Mouse (Mus musculus) stomach, embryonic 16.5 days (tissue): ENCODE results near the gene Ggn. TPM values are rescaled to one million over a fixed set of nuclear protein-coding genes. Genes with fewer than 3 reads are reported as not detected.

Experiments
- ATAC-seq: fragments of 200-750 bp; cut with Nextera tagmentation; 2 replicates; pipeline ENCODE4 v1.8.0; 2017; ENCODE audit warnings: moderate number of reproducible peaks, moderate TSS enrichment; ENCODE audit not compliant: insufficient read depth, low FRiP score
- H3K27ac ChIP-seq: fragments of 300-500 bp; sonication (generic); 2 replicates; pipeline ENCODE4 v1.5.1; 2014; ENCODE audit warnings: low read length
- H3K27me3 ChIP-seq: fragments of 300-500 bp; sonication (generic); 2 replicates; pipeline ENCODE4 v1.6.1; 2014; ENCODE audit warnings: low read length, control low read depth, mixed read lengths; ENCODE audit not compliant: control insufficient read depth, insufficient read depth
- H3K36me3 ChIP-seq: fragments of 300-500 bp; sonication (generic); 2 replicates; pipeline ENCODE4 v1.6.1; 2014; ENCODE audit warnings: low read length; ENCODE audit not compliant: control insufficient read depth, insufficient read depth
- H3K4me1 ChIP-seq: fragments of 300-500 bp; sonication (generic); 2 replicates; pipeline ENCODE4 v1.6.1; 2014; ENCODE audit warnings: low read length, control low read depth, mixed read lengths; ENCODE audit not compliant: control insufficient read depth, insufficient read depth
- H3K4me2 ChIP-seq: fragments of 300-500 bp; sonication (generic); 2 replicates; pipeline ENCODE4 v1.6.1; 2014; ENCODE audit warnings: low read depth, low read length, mixed read lengths
- H3K4me3 ChIP-seq: fragments of 300-500 bp; sonication (generic); replicated peaks from 2 replicates; pipeline ENCODE4 v1.5.1; 2014; ENCODE audit warnings: mild to moderate bottlenecking, low read length
- H3K9ac ChIP-seq: fragments of 300-500 bp; sonication (generic); 2 replicates; pipeline ENCODE4 v1.6.1; 2014; ENCODE audit warnings: low read length
- H3K9me3 ChIP-seq: fragments of 300-500 bp; sonication (generic); replicated peaks from 2 replicates; pipeline ENCODE4 v1.6.1; 2016; ENCODE audit warnings: low read length, control low read depth; ENCODE audit not compliant: control insufficient read depth
- WGBS: fragments of 180-500 bp; shearing (Covaris S2); extraction: QIAGEN DNeasy Blood & Tissue Kit; methylation state at CpG from one replicate; pipeline ENCODE4 v1.1.7; 2014; 5-methylcytosine and 5-hydroxymethylcytosine counted together
- polyA plus RNA-seq: library from polyadenylated mRNA; unstranded; fragments of >200 nt; fragmentation: Nextera tagmentation; extraction: Ambion mirVana; gene quantifications from 2 replicates; pipeline ENCODE4 v1.2.1, GENCODE M21; 2015

The Ggn gene
- 0.51 and 0.56 TPM in 2 replicates for polyA plus RNA-seq

GRCm38 (mm10) chr7:29170066-29170754 lies at the start of gene Ggn, which contains the start of gene Spred3:
TSS of gene Ggn (plus strand) at chr7:29170210.
TSS of gene Spred3 (minus strand) at chr7:29170411.
- under 1% methylated on average over 30 of the region's 30 CpGs for WGBS
- peak; percentile 68 for ATAC-seq
- H3K27me3 ChIP-seq = peaks cover 27% of the 10 kb centered on the region

GRCm38 (mm10) chr7:29122821-29123220 lies 47.2 kb upstream of the Ggn start:
- Histone ChIP-seq H3K4me1 (peaks cover 8% of the 10 kb centered on the region), H3K9ac (no peak overlapping the region), H3K36me3 (no peaks in the 10 kb centered on the region), H3K27ac (no peak overlapping the region), H3K4me2 (no peak overlapping the region), H3K9me3 (no peaks in the 10 kb centered on the region), H3K27me3 (no peaks in the 10 kb centered on the region), H3K4me3 (no peak overlapping the region)
- 84% methylated on average over 9 of the region's 9 CpGs for WGBS
- ATAC-seq = no peak

More at GRCm38 (mm10) chr7:29170066-29170754, at the start of gene Ggn, which contains the start of gene Spred3:
- peak within 1 kb of the TSS; percentile 67 for H3K4me3 ChIP-seq
- peaks cover 23% of the 10 kb centered on the region for H3K36me3 ChIP-seq
- H3K9ac ChIP-seq = peak within 1 kb of the TSS; percentile 76
- H3K9me3 ChIP-seq = no peaks in the 10 kb centered on the region
- peaks cover 22% of the 10 kb centered on the region for H3K4me1 ChIP-seq
- H3K27ac ChIP-seq = peak within 1 kb of the TSS; percentile 87
- H3K4me2 ChIP-seq = peak within 1 kb of the TSS; percentile 96

DNA sequence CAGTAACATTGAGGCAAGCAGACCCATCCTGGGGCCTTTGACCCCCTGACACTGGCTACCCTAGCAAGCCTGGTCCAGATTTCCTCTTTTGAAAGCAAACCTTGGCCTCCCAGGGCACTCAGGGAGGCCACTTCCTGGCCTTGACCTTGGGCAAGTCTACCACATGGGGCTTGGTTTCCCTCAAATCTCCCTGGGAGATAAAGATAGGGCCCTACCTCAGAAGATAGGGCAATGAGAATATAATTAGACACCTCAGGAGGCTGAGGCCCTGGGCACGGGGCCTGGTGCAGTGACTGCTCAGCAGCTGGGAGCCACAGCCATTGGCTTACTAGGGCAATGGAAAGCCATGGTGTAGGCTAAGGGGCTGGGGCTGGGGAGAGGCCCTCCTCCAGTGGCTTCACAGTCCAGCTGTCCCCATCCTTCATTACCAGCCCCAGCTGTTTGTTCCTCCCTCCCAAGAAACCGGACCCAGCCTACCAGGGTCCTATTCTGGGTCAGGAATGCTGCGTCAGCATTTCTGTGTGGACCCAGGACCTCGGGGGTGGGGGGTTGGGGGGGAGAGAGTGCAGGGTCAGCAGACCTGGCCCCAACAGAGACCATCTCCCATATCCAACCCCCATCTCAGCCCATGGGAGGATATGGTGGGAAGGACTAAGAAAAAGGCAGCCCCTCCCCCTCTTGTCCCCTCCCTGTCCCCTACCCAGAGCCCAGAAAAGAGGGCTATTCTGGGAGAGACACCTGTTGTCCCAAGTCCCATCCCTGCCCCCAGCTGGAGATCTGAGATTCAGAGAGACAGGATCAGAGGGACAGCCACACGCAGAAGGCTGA lies 46.3 kb upstream of the Ggn start:
- H3K9me3 ChIP-seq = no peaks in the 10 kb centered on the region
- no peak for ATAC-seq
- H3K4me3 ChIP-seq = no peak overlapping the region
- no peak overlapping the region for H3K4me2 ChIP-seq
- H3K9ac ChIP-seq = no peak overlapping the region
- no peaks in the 10 kb centered on the region for H3K36me3 ChIP-seq
- 46% methylated on average over 5 of the region's 5 CpGs for WGBS
- H3K4me1 ChIP-seq = peaks cover 8% of the 10 kb centered on the region
- no peaks in the 10 kb centered on the region for H3K27me3 ChIP-seq
- H3K27ac ChIP-seq = no peak overlapping the region

DNA sequence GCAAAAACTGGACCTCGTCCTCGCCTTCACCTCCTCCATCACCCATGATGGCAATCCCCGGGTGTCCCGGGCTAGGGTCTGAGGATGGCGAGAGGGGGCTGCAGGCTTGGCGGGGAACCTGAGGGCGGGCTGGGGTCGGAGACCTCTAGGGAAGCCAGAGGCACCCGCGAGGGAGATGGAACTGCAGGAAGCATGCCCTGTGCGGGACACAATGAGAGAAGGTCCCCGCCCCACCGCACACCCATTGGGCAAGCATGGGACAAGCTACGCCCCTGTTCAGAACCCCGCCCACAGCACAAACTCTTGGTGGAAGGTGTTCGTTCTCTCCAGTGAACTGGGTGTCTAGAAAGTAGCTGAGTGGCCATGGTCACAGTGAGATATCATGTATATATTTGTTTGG lies 45.0 kb upstream of the Ggn start, which contains the start of gene Ryr1:
Ryr1 (minus strand) TSS at position 210 of the 400 bp plus-strand sequence.
- ATAC-seq = peak; percentile 87
- peak within 1 kb of the TSS; percentile 94 for H3K4me2 ChIP-seq
- peak within 1 kb of the TSS; percentile 46 for H3K4me3 ChIP-seq
- H3K9ac ChIP-seq = peak within 1 kb of the TSS; percentile 64
- no peak within 1 kb of the TSS for H3K27ac ChIP-seq
- H3K36me3 ChIP-seq = no peaks in the 10 kb centered on the region
- WGBS = under 1% methylated on average over 16 of the region's 16 CpGs
- H3K27me3 ChIP-seq = no peaks in the 10 kb centered on the region
- H3K9me3 ChIP-seq = no peaks in the 10 kb centered on the region
- H3K4me1 ChIP-seq = peaks cover 8% of the 10 kb centered on the region

- no peaks in the 10 kb centered on the region for H3K9me3 ChIP-seq
- H3K27me3 ChIP-seq = no peaks in the 10 kb centered on the region
- H3K4me2 ChIP-seq = no peak overlapping the region
- no peak for ATAC-seq
- H3K4me3 ChIP-seq = no peak overlapping the region
- H3K4me1 ChIP-seq = peaks cover 8% of the 10 kb centered on the region
- WGBS = 6% methylated on average over 7 of the region's 7 CpGs
- no peak overlapping the region for H3K27ac ChIP-seq
- no peaks in the 10 kb centered on the region for H3K36me3 ChIP-seq
- no peak overlapping the region for H3K9ac ChIP-seq
These were observed 43.7 kb upstream of the Ggn start for GRCm38 (mm10) chr7:29126173-29126915.

DNA sequence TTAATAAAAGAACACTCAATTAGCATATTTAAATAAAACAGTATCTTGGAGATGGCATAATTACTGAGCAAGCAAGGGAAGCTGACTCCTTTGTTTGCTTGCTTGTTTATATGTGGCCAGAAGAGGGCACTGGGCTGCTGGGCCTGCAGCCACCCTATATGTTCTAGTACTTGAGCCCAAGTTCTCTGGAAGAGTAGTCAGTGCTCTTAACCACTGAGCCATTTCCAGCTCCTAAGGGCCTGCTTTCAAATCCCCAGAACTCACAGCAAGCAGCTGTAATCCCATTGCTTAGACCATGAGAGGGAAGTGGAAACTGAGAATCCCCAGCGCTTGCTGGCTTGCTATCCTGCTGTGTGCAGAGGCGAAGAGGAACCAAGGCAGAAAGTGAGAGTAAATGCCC lies 41.3 kb upstream of the Ggn start:
- no peak overlapping the region for H3K4me2 ChIP-seq
- no peaks in the 10 kb centered on the region for H3K9me3 ChIP-seq
- no peak overlapping the region for H3K27ac ChIP-seq
- H3K27me3 ChIP-seq = no peaks in the 10 kb centered on the region
- H3K4me3 ChIP-seq = no peak overlapping the region
- ATAC-seq = no peak
- no peak overlapping the region for H3K9ac ChIP-seq
- WGBS = 69% methylated on average over 2 of the region's 2 CpGs
- no peaks in the 10 kb centered on the region for H3K36me3 ChIP-seq
- peaks cover 8% of the 10 kb centered on the region for H3K4me1 ChIP-seq

GRCm38 (mm10) chr7:29134230-29134629 lies 35.8 kb upstream of the Ggn start:
- no peaks in the 10 kb centered on the region for H3K9me3 ChIP-seq
- no peak overlapping the region for H3K9ac ChIP-seq
- no peak overlapping the region for H3K4me3 ChIP-seq
- no peak overlapping the region for H3K27ac ChIP-seq
- H3K4me2 ChIP-seq = peak overlapping the region; percentile 51
- peaks cover 3% of the 10 kb centered on the region; the same call in 1 of the 2 replicates for H3K4me1 ChIP-seq
- WGBS = 5% methylated on average over 4 of the region's 4 CpGs
- H3K27me3 ChIP-seq = peaks cover 3% of the 10 kb centered on the region; the same call in 1 of the 2 replicates
- no peak for ATAC-seq
- H3K36me3 ChIP-seq = no peaks in the 10 kb centered on the region

DNA sequence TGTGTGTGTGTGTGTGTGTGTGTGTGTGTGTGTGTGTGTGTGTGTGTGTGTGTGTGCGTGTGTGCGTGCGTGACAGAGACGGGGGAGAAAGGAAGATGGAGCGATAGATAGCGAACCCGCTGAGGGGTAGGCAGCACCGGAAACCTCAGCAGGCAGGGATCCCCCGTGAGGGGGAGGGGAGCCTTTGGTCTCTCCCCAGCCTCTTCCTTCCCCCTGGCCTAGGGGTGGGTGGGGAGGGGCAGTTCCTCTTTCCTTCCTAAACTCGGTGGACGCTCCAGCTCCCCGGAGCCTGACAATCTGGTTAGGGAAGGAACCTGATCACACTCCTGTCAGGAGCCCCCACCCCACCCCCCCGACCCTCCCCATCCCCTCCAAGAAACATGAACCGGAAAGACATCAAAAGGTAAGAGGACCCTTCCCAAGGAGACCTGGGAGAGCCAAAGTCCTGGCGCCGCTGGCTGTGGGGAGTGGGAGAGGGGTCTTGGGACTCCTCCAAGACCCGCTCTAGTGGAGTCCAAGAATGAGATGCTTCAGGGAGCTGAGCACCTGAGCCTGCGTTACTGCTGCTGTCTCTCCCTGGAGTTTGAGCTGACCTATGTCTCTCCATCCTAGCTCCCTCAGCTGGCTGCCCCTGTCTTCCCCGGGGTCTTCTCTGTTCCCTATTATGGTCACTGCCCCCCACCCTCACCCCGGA lies 35.2 kb upstream of the Ggn start, which contains the start of gene Rasgrp4:
Rasgrp4 (plus strand) TSS at position 159 of the 694 bp plus-strand sequence.
- Histone ChIP-seq H3K4me3 (peak within 1 kb of the TSS; percentile 19; the same call in 1 of the 2 replicates), H3K36me3 (no peaks in the 10 kb centered on the region), H3K4me2 (peak within 1 kb of the TSS; percentile 51), H3K9me3 (no peaks in the 10 kb centered on the region), H3K4me1 (peaks cover 3% of the 10 kb centered on the region; the same call in 1 of the 2 replicates), H3K27me3 (peaks cover 3% of the 10 kb centered on the region; the same call in 1 of the 2 replicates), H3K9ac (peak within 1 kb of the TSS; percentile 44; the same call in 1 of the 2 replicates), H3K27ac (no peak within 1 kb of the TSS)
- peak; percentile 60; the same call in 1 of the 2 replicates for ATAC-seq
- whole genome bisulfite sequencing = 3% methylated on average over 13 of the region's 20 CpGs
